Mouse (Mus musculus) spleen, postnatal 4 days (tissue): ENCODE measurements around the gene Pde4b.
"Not testable (repeated sequence)": the region's sequence is repeated elsewhere in the genome, so short reads cannot be mapped to it uniquely, and the experiment has no call there.

Experiments
- DNase-seq, 2 experiments: peaks; one replicate each; pipeline ENCODE4 v3.0.0; 2022; ENCODE audit warnings: low spot score in 2 of 2

Gene Pde4b

DNA sequence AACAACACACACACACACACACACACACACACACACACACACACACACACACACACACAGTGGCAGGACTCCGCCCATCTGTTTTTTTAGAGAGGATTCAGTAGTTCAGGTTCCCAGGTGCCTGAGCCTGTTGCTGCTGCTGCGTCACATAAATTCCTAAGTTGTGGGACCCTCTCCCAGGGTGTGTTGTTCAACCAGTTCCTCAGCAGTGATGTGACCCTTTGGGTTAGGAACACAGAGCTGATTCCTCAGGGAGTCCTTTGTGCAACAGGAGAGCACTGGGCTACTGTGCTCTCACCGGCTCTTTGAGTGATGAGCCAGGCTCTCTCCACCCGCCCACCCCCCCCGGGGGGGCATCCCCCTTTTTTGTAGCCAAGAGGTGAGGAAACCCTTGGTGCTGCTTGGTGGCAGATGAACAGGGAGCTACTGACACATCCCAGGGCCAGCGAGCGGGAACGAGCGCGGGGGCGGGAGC lies at the start of gene Pde4b:
TSS of gene Pde4b (plus strand) at position 453 of the 475 bp plus-strand sequence.
- DNase-seq: no peak

DNA sequence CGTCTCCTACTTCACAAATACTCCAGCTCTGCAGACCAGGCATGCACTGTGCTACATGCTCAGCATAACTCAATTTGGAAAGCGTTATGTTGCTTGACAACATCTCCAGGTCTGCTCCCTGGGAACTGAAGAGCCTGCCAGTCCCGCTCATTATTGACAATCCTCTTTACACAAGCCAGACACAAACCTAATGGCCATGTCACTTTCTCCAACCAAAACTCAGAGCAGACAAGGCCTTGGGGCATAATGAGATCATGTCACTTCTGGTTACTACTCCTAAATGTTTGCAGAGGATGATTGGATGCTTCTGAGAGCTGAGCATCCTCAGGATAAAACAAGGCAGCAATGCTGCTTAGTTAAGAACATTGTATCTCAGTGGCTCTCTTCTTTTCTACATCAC lies 47.2 kb upstream of the Pde4b start:
- DNase-seq: no peak

DNA sequence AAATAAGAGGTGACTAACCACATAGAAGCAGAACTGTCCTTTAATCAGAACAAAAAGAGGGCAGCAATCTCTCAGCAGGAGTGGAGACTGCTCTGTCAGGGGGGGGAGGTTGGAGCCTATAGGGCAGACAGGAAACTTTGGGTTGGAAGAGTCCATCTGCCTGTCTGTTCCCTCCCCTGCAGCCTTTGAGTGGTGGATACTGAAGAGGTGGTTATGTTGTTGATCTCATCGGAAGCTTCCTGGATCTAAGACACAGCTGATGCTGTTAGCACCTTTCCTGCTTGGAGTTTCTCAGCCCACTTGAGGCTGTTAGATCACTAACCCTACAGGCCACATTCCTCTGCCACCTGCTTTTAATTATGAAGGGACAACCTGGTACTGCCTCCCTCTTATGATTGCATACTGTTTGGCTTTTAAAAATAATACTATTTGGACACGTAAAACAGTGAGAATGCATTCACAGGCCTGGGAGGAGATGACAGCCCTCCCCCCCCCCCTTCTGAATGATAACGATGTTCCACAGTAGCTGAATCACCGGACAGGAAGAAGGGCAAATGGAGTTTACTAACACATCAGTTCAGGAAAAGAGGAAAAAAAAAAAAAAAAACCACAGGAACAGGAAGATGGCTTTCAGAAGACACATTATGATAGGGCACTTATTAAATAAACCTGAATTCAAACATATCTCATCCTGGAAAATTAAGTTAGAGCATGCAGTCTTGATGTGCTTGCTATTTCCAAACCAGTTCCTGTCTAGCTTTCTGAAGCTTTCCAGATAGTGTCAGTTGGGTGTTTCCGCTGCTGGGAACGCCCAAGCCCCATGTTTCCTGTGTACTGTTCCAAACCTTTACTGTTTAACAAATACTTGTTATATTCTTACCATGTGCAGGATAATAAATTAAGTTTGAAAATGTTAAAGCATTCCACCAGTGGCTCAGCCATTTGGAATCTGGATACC lies 41.9 kb upstream of the Pde4b start:
- no peak for DNase-seq

DNA sequence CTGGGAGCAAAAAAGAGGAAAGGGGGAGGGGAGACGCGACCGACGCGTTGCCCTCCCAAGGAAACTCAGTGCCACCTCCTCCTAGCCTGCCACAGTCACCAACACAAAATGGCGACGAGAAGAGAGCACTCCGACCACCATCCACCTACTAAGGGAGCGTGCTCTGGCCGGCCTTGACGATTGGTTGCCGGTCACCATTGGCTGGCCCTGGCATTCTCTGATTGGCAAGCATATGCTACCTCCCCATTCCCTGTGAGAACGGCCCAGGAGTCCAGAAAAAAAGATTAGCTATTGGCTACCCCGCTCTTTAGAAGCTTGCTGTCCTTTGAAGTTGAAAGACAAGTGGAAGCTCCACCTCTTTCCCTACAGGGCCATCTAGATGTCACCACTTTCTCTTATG lies 38.0 kb upstream of the Pde4b start:
- DNase-seq: not testable (repeated sequence)

DNA sequence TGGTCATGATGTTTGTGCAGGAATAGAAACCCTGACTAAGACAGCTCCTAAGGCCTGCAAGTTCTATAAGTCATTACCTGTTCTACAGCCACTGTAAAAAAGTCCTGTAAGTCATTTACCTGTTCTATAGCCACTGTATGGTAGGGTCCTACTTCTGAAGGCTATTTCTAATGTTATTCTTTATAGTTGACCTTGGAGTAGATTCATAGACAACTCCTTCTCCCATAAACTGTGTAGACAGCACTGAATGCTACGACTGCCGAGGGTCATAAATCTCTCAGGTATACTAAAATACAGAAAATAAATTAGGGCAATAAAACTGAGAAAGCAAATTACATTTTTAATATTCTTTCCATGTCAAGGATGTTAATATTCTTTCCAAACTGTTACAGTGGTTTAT lies 26.0 kb upstream of the Pde4b start:
- DNase-seq: no peak

DNA sequence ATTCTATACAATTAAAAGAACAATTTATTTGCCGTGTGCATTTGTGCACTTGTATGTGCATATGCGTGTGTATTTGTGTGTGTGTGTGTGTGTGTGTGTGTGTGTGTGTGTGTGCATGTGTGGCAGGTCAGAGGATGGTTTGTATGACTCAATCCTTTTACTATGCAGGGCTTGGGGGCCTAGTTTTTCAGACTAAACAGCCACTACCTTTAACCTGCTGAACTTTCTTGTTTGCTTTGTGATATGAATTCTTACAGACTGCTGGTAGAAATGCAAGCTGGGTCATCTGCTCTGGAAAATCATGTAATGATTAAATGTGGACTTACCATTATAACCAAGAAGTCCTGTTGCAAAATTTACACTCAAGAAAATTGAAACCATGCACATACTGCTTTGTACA lies 18.0 kb upstream of the Pde4b start:
- no peak for DNase-seq

DNA sequence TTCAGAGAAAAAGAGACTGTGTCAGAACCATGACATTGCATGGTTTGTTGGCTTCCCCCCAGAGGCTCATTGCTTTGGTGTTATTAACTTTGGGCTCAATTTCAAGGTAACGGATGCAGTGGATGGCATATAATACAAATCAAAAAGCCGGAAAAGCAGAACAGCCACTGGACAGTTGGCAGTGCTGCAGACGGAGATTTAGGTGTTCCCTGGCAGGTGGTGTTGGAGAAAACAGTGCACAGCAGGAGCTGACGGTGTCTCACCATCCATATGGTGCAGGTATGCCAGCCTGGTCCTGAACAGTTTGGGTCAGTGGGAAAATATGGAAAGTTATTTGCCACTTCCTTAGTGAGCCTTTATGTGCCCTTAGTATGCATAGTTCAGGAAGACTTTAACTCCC lies 1.0 kb upstream of the Pde4b start:
- DNase-seq: no peak

DNA sequence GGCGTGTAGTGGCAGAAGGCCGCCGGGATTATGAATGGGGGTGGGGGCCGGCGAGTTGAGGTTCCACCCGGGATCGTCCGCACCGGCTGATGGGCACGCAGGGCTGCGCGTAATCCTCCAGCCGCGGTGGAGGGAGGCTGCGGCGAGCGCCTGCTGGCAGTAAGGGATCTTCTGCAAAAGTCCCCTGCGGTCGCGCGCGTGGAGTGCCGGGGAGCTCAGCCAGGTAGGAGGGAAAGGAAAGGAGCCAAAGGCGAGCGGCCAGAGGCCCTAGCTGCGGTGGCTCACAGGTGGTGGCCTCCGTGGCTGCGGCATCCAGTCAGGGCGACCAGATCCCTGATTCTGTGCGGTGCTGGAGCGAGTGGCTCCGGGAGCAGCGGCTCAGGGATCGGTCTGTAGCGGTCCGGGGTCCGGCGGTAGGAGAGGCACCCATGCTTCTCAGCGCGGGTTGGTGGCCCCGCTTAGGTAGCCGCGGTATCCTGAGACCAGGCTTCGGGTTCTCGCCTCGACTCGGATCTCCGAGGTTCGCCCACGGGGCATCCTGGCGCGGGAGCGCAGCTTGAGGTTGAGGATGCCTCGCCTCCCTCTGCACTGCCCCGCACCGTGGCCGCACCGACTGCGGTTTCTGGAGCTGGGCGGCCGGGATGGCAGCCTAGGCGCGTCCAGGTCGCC lies 357 bp downstream of the Pde4b start:
- DNase-seq: peak; percentile 12 to 59

DNA sequence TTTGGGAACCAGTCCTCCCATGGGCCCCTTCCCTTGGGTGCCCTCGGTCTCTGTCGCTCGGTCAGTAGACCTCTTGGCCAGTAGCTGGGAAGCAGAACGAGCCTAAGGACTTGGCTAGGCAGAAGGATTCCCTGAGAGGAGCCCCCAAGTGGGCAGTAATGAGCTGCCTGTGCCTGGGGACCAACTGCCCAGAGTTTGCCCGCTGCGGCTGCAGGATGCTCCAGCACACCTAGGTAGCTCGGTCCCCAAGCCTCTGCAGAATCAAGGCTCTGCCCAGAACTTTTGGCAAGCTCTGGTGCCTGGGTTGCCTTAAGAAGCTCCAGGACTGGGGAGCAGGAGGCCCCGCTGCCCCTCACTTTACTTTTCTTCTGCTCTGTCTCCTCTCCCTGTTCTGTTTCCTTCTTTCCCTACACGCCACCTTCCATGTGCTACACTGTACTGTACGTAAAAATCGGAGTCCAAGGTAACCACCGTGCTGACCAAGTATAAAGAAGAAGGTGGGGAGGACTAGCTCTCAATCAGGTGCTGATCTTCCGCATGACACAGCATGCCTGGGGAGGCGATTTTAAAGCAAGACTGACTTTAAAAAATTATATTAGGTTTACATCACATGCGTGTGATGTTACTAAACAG lies 1.0 kb downstream of the Pde4b start:
- no peak for DNase-seq

DNA sequence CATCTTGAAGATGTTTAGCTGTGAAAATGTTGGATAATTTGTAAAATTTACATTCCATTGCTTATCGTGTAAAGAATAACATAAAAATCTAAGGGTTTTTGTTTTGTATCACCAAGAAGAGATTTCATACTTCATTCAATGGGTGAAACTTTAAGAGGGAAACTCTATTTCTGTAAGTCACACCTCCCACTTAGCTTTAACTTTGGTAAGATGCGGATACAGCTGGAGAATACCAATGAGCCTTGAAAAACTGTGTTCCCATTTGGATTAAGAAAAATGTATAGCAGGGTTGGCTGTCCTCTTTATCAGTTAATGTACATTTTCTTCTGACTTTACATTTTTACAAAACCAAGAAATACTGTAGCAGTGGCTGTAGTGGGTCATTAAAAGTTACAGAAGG lies 8.5 kb downstream of the Pde4b start:
- no peak for DNase-seq

DNA sequence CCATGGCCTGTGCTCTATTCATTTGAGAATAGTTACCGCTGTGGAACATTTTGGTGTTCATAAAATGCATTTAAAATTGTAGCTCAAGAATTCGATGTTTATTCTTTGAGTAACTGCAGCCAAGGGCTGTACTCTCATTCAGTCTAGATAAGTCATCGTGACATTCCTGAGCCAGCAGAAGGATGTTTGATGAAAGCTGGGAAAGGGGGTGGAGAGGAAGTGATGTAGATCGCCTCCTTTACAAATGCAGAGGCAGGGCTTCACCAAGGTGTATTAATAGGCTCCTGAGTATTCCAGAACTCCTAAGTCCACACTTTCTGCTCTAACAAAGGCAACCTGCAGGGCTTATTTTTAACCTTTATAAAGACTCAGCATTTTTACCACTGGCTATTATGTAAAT lies 14.9 kb downstream of the Pde4b start:
- no peak for DNase-seq

DNA sequence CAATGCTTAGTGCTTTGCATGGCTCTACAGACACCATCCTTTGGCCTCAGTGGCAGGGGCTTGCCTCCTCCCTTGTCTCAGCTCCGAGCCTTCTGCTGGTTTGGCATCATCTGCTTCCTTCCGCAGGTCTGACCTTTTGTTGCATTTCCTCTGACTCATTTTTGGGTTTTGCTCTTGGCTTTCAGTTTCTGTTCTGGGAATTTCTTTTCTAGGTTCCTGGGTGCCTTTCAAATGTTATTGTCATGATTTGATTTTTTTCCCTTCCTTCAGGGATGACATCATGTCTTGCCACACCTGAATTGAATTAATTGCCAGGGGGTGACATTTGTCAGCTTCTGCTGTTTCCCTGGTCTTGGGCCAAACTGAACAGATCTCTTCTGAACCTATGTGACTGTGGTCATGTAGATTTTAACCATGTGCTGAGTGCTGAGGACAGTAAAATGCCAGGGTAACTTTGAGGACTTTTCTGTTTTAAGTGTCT lies 17.2 kb downstream of the Pde4b start:
- DNase-seq: no peak

DNA sequence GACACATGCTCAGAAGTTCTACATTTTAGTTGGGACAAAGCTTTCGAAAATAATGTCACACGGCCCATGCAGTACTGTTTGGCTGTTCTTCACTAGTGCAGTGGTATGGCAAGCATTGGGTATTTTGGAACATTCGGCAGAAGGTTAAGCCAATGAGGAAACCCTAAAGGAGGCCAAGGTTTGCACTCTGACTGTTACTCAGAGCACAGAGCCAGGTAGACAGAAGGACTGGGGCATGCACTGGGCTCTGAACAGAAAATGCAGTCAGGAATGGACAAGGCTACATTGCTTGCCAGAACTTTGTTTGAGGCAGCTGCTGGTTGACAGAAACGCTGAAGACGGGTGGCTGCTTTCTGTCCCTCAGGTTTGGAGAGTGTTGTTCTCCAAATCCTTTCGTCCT lies 19.4 kb downstream of the Pde4b start:
- no peak for DNase-seq

DNA sequence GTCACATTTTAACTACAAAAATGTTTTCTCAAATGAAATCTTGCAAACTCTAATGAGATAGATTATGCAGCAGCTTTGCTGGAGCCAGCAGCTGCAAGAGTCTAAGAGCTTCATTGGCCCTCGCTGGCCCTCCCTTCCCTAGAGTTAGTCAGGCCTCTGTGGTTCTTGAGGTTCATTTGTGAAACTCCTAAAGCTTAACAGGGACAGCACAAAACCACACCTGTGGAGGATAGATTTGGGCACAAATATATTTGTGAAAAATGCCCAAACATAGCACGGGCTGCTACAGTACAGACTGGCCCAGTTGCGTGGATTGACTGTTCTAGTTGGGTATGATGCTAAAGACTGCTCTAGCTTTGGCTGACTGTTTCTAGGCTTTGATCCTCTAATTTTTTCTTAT lies 32.1 kb downstream of the Pde4b start:
- DNase-seq: no peak

DNA sequence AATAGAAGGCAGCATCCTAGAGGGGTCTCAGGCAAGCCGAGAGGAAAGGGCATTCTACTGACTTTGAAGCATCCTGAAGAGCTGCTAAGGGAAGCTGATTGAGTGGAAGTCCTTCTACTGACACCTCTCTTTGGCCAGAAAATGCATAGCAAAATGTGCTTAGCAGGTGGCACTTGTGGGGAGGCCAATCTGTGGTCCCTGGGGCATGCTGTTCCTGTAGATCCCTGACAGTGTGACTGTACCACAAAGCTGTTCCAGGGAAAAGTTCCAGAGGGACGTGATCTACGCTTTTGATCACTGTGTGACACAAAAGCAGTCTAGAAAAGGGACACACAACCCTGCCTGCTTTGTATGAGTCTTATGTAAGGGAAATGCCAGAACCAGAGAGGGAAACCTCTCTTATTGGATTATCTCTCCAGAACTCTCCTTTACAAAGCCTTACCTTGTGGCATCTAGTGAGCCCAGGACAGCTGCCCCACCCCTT lies 49.1 kb downstream of the Pde4b start:
- no peak for DNase-seq

DNA sequence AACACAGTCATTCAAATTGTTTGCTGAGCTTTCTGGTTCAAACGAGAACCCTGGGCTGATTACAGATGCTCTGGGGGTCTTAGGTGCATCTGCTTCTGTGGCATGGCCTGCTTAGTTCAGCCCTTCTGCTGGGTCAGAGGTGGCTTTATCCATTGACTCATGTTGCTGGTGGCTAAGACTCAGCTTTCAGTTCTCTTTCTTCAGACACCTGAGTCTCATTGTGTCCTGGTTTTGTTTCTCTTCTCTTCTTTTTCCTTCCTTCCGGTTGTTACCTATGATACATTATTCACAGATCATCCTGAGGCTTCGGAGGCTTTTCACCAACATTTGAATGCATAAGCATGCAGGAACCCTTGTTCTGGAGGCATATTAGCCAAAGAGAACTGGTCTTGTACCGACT lies 51.0 kb downstream of the Pde4b start:
- DNase-seq: no peak

DNA sequence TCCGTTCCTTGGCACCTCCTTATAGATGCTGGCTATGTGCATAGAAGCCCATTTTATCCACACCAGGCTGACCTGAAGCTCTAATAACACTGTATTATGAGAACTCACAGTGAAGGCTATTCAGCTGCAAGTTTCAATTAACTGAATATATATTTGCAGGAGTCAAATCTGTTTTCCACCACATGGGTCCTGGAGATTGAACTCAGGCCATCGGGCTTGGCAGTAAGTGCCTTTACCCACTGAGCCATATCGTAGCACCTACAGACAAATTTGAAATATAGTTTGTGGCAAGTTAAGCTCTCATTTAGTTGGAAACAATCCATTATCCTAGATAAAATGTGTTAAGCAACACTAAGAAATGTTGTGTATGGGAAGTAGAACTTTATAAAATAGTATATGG lies 53.9 kb downstream of the Pde4b start:
- no peak for DNase-seq

DNA sequence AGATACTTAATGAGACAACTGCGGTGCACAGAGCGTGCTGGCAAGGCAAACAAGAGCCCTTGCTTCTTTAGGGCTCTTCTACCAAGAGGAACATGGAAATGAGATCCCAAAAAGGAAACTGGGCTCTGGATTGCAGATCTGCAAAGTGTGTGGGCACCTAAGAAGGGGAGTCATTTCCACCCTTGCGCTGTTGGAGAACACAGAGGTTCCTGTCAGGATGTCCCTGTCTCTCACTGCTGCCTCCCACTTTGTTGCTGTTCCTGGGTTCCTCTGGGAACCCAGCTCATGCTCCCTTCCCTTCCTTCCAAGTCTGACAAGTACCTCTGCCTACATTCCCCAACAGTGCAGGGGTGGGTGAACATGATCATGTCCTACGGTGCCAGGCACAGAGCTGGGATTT lies 61.4 kb downstream of the Pde4b start:
- no peak for DNase-seq

DNA sequence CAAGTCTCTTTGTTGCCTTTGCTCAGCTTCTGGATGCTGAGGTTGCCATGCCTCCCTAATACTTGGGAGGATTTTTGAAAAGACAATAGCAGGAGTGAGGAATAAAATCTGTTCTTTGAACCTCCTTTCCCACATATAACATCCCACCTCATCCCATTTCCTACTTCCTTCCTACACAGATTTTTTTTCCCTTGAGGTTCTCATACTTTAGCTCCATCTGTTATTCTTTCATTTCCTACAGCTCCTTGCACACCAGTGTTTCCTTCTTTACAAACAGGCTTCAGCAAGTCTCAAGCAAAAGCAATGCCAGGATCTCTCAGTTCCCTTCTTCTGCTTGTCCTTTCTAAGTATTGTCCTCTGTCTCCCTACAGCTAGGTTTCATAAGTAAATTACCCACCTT lies 71.8 kb downstream of the Pde4b start:
- no peak for DNase-seq

DNA sequence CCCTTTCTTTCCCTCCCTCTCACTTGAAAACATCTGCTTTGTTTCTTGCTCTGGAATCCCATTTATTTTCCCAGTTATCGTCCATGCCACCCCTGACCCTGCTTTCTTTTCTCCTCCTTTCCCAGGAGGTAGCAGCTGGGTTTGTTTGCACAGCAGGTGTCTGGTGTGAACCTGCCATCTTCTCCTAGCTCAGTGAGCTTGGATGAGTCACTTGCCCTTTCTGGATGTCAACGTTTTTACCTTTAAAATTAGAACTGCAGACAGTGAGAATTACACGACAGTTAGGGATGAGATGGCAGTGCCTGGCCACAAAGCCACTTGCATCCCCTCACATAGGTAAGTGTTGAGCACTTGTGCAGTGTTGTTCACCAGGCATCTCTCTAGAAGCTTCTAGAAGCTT lies 84.3 kb downstream of the Pde4b start:
- DNase-seq: no peak

DNA sequence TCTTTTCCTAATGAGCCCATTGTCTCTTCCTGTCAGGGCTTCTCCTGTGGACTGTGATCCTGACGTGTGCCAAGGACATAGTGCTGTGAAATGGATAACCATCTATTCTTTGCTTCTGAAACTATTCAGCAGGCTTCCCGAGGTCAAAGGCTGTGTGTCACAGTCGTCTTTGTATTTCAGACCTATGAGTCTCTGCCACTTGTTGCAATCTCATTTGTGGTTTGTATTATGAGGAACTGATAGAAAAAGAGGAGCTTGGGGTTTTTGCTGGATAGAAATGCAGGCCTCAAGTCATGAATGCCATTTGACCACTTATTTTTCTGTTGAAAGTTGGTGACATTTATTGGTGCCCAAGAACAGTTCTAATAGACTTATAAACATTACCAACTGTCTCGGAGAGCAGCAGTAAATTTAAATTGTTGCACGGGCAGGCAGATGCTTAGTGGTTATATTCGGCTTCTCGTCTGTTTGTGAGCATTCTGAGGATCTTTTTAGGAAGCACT lies 85.4 kb downstream of the Pde4b start:
- DNase-seq: no peak

DNA sequence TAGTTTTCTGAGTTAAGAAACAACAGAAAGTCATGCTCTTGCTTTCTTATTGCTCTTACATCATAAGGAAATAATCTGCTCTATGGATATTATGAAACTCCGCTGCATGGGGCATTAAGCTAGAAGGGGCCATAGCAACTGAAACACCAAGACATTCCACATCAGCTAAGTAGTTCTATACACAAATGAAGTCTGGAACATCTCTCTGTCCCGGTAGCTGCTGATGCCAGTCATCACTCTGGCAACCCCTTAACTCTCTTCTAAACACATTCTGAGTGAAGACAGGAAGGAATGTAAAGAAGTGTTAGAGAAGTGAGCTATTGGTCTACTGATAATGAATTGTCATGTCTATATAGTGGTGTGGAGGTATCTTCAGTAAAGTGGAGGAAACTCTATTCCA lies 88.6 kb downstream of the Pde4b start:
- no peak for DNase-seq
